Mouse (Mus musculus) limb, embryonic 14.5 days (tissue): ENCODE data around the gene Leng1. TPM values are rescaled to one million over a fixed set of nuclear protein-coding genes. Genes with fewer than 3 reads are reported as not detected.

Experiments
- ATAC-seq: fragments of 200-750 bp; cut with Nextera tagmentation; 2 replicates; pipeline ENCODE4 v1.8.0; 2017; ENCODE audit warnings: low read depth, moderate number of reproducible peaks, moderate TSS enrichment; ENCODE audit not compliant: low FRiP score
- DNase-seq: peaks from one replicate; pipeline ENCODE4 v3.0.0-alpha.2; 2015; ENCODE audit warnings: low spot score
- H3K27ac ChIP-seq: fragments of 300-500 bp; sonication (generic); replicated peaks from 2 replicates; pipeline ENCODE4 v1.5.1; 2014; ENCODE audit warnings: low read depth, mild to moderate bottlenecking, low read length, moderate library complexity, mixed read lengths
- H3K27me3 ChIP-seq: fragments of 300-500 bp; sonication (generic); 2 replicates; pipeline ENCODE4 v1.6.1; 2014; ENCODE audit warnings: low read length, mixed read lengths; ENCODE audit not compliant: control insufficient read depth, insufficient read depth
- H3K36me3 ChIP-seq: fragments of 300-500 bp; sonication (generic); 2 replicates; pipeline ENCODE4 v1.6.1; 2014; ENCODE audit warnings: mild to moderate bottlenecking, low read length, moderate library complexity, mixed read lengths; ENCODE audit not compliant: control insufficient read depth, insufficient read depth
- H3K4me1 ChIP-seq: fragments of 300-500 bp; sonication (generic); 2 replicates; pipeline ENCODE4 v1.6.1; 2014; ENCODE audit warnings: antibody characterized with exemption, low read length, mixed read lengths; ENCODE audit not compliant: control insufficient read depth, insufficient read depth
- H3K4me2 ChIP-seq: fragments of 300-500 bp; sonication (generic); replicated peaks from 2 replicates; pipeline ENCODE4 v1.6.1; 2014; ENCODE audit warnings: low read depth, mild to moderate bottlenecking, low read length, moderate library complexity; ENCODE audit not compliant: severe bottlenecking
- H3K4me3 ChIP-seq: fragments of 300-500 bp; sonication (generic); replicated peaks from 2 replicates; pipeline ENCODE4 v1.5.1; 2014; ENCODE audit warnings: low read length
- H3K9ac ChIP-seq: fragments of 300-500 bp; sonication (generic); 2 replicates; pipeline ENCODE4 v1.6.1; 2014; ENCODE audit warnings: mild to moderate bottlenecking, low read depth, low read length, moderate library complexity; ENCODE audit not compliant: severe bottlenecking
- H3K9me3 ChIP-seq: fragments of 300-500 bp; sonication (generic); 2 replicates; pipeline ENCODE4 v1.6.1; 2016; ENCODE audit warnings: low read length; ENCODE audit not compliant: control insufficient read depth
- POLR2A ChIP-seq: fragments of 200-500 bp; IDR thresholded peaks from 2 replicates; pipeline ENCODE4 v1.8.0; 2012; ENCODE audit warnings: inconsistent platforms, mild to moderate bottlenecking, moderate library complexity, borderline replicate concordance; ENCODE audit not compliant: insufficient read depth, insufficient read length; ENCODE audit errors: extremely low read depth
- WGBS: fragments of 180-500 bp; shearing (Covaris S2); extraction: QIAGEN DNeasy Blood & Tissue Kit; methylation state at CpG from one replicate; pipeline ENCODE4 v1.1.7; 2014; 5-methylcytosine and 5-hydroxymethylcytosine counted together
- polyA plus RNA-seq, 2 experiments: library from polyadenylated mRNA; depleted of rRNA in 1 of 2; stranded (reverse) in 1 of 2; unstranded in 1 of 2; fragments of >200 nt; fragmentation: Nextera tagmentation in 1 of 2; extraction: Ambion mirVana in 1 of 2; gene quantifications; 2 replicates each; pipeline versions ENCODE4 v1.2.1 to v1.2.3; 2012 to 2014

Leng1 gene
- polyA plus RNA-seq, 2 experiments: 10.5 to 12.6 TPM

- Histone ChIP-seq H3K9ac (peak overlapping the region; percentile 71), H3K27me3 (no peaks in the 10 kb centered on the region), H3K4me2 (peak overlapping the region; percentile 95), H3K36me3 (peaks cover 20% of the 10 kb centered on the region), H3K27ac (no peak overlapping the region), H3K9me3 (no peaks in the 10 kb centered on the region), H3K4me1 (peaks cover 20% of the 10 kb centered on the region), H3K4me3 (peak overlapping the region; percentile 72)
- DNase-seq: no peak
- no peak for ATAC-seq
- 28% methylated on average over 4 of the region's 4 CpGs for WGBS
- TF ChIP-seq POLR2A: no peak
Observed at GRCm38 (mm10) chr7:3629030-3629429, 36.6 kb downstream of the Leng1 start.

DNA sequence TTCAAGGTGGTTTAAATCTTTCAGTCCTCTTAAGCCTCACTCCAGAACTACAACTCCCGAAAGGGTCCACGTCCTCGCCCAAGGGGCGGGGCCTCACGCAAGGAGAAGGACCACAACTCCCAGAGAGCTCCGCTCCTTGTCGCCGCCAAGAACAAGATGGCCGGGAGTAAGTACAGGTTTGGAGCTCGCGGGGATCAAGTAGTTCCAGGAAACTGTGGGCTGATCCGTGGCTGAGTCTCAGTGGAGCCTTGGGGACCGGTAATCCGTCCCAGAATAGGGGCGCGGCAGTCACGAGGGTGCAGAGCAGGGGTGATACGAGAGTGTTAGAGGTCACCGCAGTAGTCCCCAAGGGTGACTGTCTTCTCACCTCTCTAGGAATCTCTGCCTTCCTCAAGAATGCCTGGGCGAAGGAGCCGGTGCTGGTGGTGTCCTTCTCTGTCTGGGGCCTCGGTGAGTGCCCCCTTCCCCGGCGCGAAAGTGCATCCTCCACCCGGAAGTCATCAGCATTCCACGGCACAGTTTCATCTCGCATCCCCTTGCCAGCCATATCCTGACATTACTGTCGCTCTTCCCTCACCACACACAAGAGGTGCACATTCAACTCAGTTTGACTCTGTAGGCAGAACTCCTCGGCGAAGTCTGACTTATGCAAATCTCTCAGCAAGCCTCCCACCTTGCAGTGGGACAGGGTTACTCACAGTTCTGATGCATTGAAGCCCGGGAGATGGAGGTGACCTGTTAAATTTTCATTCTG lies 48.2 kb downstream of the Leng1 start, which contains the start of gene Ndufa3:
Gene Ndufa3 (plus strand): TSS at position 132 of the 754 bp plus-strand sequence.
- H3K27me3 ChIP-seq: no peaks in the 10 kb centered on the region
- DNase-seq (peak; percentile 85), ATAC-seq (peak; percentile 97)
- H3K4me1 ChIP-seq: peaks cover 3% of the 10 kb centered on the region; the same call in 1 of the 2 replicates
- TF ChIP-seq POLR2A: peak; percentile 42; the same call in 1 of the 2 replicates
- peak within 1 kb of the TSS; percentile 69 for H3K4me3 ChIP-seq
- H3K9me3 ChIP-seq: no peaks in the 10 kb centered on the region
- H3K36me3 ChIP-seq: peaks cover 24% of the 10 kb centered on the region
- peak within 1 kb of the TSS; percentile 74 for H3K9ac ChIP-seq
- H3K4me2 ChIP-seq: peak within 1 kb of the TSS; percentile 62
- WGBS: under 1% methylated on average over 32 of the region's 32 CpGs
- 0 out of 2 replicates have a peak within 1 kb of the TSS, but pooled peaks have one; percentile 55 for H3K27ac ChIP-seq

- H3K27ac ChIP-seq: no peak overlapping the region
- WGBS: 42% methylated on average over 6 of the region's 6 CpGs
- no peak for TF ChIP-seq POLR2A
- no peaks in the 10 kb centered on the region for H3K9me3 ChIP-seq
- DNase-seq: no peak
- peaks cover 16% of the 10 kb centered on the region for H3K36me3 ChIP-seq
- peak overlapping the region; percentile 69 for H3K4me3 ChIP-seq
- H3K4me1 ChIP-seq: peaks cover 3% of the 10 kb centered on the region; the same call in 1 of the 2 replicates
- ATAC-seq: no peak; the same call in none of the 2 replicates
- H3K9ac ChIP-seq: no peak overlapping the region
- no peak overlapping the region for H3K4me2 ChIP-seq
- H3K27me3 ChIP-seq: no peaks in the 10 kb centered on the region
Observed at GRCm38 (mm10) chr7:3616389-3617241, 49.0 kb downstream of the Leng1 start.

GRCm38 (mm10) chr7:3616057-3616388 lies 49.6 kb downstream of the Leng1 start, which contains the start of gene Oscar:
TSS of gene Oscar (minus strand) at chr7:3616157.
- H3K4me3 ChIP-seq: peak within 1 kb of the TSS; percentile 69; the same call in 1 of the 2 replicates
- H3K36me3 ChIP-seq: peaks cover 16% of the 10 kb centered on the region
- DNase-seq (no peak), ATAC-seq (no peak)
- peaks cover 3% of the 10 kb centered on the region; the same call in 1 of the 2 replicates for H3K4me1 ChIP-seq
- H3K27me3 ChIP-seq: no peaks in the 10 kb centered on the region
- H3K27ac ChIP-seq: no peak within 1 kb of the TSS
- TF ChIP-seq POLR2A: no peak
- no peak within 1 kb of the TSS for H3K4me2 ChIP-seq
- no peaks in the 10 kb centered on the region for H3K9me3 ChIP-seq
- 91% methylated on average over 4 of the region's 4 CpGs for WGBS
- no peak within 1 kb of the TSS for H3K9ac ChIP-seq

- 79% methylated on average over 3 of the region's 3 CpGs for WGBS
Observed at GRCm38 (mm10) chr7:3614021-3614420, 51.6 kb downstream of the Leng1 start.

More at GRCm38 (mm10) chr7:3614021-3614420, 51.6 kb downstream of the Leng1 start:
- no peak overlapping the region for H3K27ac ChIP-seq
- no peak for TF ChIP-seq POLR2A
- no peak for DNase-seq
- no peak overlapping the region for H3K4me3 ChIP-seq
- ATAC-seq: no peak
- H3K4me1 ChIP-seq: peaks cover 3% of the 10 kb centered on the region; the same call in 1 of the 2 replicates
- H3K4me2 ChIP-seq: no peak overlapping the region
- no peaks in the 10 kb centered on the region for H3K9me3 ChIP-seq
- H3K27me3 ChIP-seq: no peaks in the 10 kb centered on the region
- no peaks in the 10 kb centered on the region for H3K36me3 ChIP-seq
- H3K9ac ChIP-seq: no peak overlapping the region
